Mouse (Mus musculus) limb, embryonic 14.5 days (tissue): Measurements from ENCODE around the gene Zfp760. TPM values are rescaled to one million over a fixed set of nuclear protein-coding genes. Genes with fewer than 3 reads are reported as not detected.
A peak's percentile ranks its signal among the peaks of the same experiment; 100 is the strongest.
"Not testable (repeated sequence)": the region's sequence is repeated elsewhere in the genome, so short reads cannot be mapped to it uniquely, and the experiment has no call there.

Experiments used
- ATAC-seq: fragments of 200-750 bp; cut with Nextera tagmentation; 2 replicates; pipeline ENCODE4 v1.8.0; 2017; ENCODE audit warnings: low read depth, moderate number of reproducible peaks, moderate TSS enrichment; ENCODE audit not compliant: low FRiP score
- DNase-seq: peaks from one replicate; pipeline ENCODE4 v3.0.0-alpha.2; 2015; ENCODE audit warnings: low spot score
- H3K27ac ChIP-seq: fragments of 300-500 bp; sonication (generic); replicated peaks from 2 replicates; pipeline ENCODE4 v1.5.1; 2014; ENCODE audit warnings: low read depth, mild to moderate bottlenecking, low read length, moderate library complexity, mixed read lengths
- H3K27me3 ChIP-seq: fragments of 300-500 bp; sonication (generic); 2 replicates; pipeline ENCODE4 v1.6.1; 2014; ENCODE audit warnings: low read length, mixed read lengths; ENCODE audit not compliant: control insufficient read depth, insufficient read depth
- H3K36me3 ChIP-seq: fragments of 300-500 bp; sonication (generic); 2 replicates; pipeline ENCODE4 v1.6.1; 2014; ENCODE audit warnings: mild to moderate bottlenecking, low read length, moderate library complexity, mixed read lengths; ENCODE audit not compliant: control insufficient read depth, insufficient read depth
- H3K4me1 ChIP-seq: fragments of 300-500 bp; sonication (generic); 2 replicates; pipeline ENCODE4 v1.6.1; 2014; ENCODE audit warnings: antibody characterized with exemption, low read length, mixed read lengths; ENCODE audit not compliant: control insufficient read depth, insufficient read depth
- H3K4me2 ChIP-seq: fragments of 300-500 bp; sonication (generic); replicated peaks from 2 replicates; pipeline ENCODE4 v1.6.1; 2014; ENCODE audit warnings: low read depth, mild to moderate bottlenecking, low read length, moderate library complexity; ENCODE audit not compliant: severe bottlenecking
- H3K4me3 ChIP-seq: fragments of 300-500 bp; sonication (generic); replicated peaks from 2 replicates; pipeline ENCODE4 v1.5.1; 2014; ENCODE audit warnings: low read length
- H3K9ac ChIP-seq: fragments of 300-500 bp; sonication (generic); 2 replicates; pipeline ENCODE4 v1.6.1; 2014; ENCODE audit warnings: mild to moderate bottlenecking, low read depth, low read length, moderate library complexity; ENCODE audit not compliant: severe bottlenecking
- H3K9me3 ChIP-seq: fragments of 300-500 bp; sonication (generic); 2 replicates; pipeline ENCODE4 v1.6.1; 2016; ENCODE audit warnings: low read length; ENCODE audit not compliant: control insufficient read depth
- POLR2A ChIP-seq: fragments of 200-500 bp; IDR thresholded peaks from 2 replicates; pipeline ENCODE4 v1.8.0; 2012; ENCODE audit warnings: inconsistent platforms, mild to moderate bottlenecking, moderate library complexity, borderline replicate concordance; ENCODE audit not compliant: insufficient read depth, insufficient read length; ENCODE audit errors: extremely low read depth
- WGBS: fragments of 180-500 bp; shearing (Covaris S2); extraction: QIAGEN DNeasy Blood & Tissue Kit; methylation state at CpG from one replicate; pipeline ENCODE4 v1.1.7; 2014; 5-methylcytosine and 5-hydroxymethylcytosine counted together
- polyA plus RNA-seq, 2 experiments: library from polyadenylated mRNA; depleted of rRNA in 1 of 2; stranded (reverse) in 1 of 2; unstranded in 1 of 2; fragments of >200 nt; fragmentation: Nextera tagmentation in 1 of 2; extraction: Ambion mirVana in 1 of 2; gene quantifications; 2 replicates each; pipeline versions ENCODE4 v1.2.1 to v1.2.3; 2012 to 2014

The Zfp760 gene
- polyA plus RNA-seq (2012; rRNA removed) = 10.0 and 14.7 TPM in 2 replicates
- polyA plus RNA-seq (2014; fragmentation: Nextera tagmentation; extraction: Ambion mirVana) = 14.6 and 15.3 TPM in 2 replicates

GRCm38 (mm10) chr17:21707343-21707996 is at the start of gene Zfp760:
Gene Zfp760, plus strand, starts transcription at chr17:21707741.
- Histone ChIP-seq H3K27me3 (no peaks in the 10 kb centered on the region), H3K9me3 (no peaks in the 10 kb centered on the region), H3K4me1 (peaks cover 2% of the 10 kb centered on the region; the same call in 1 of the 2 replicates), H3K4me2 (peak within 1 kb of the TSS; percentile 51), H3K36me3 (peaks cover 16% of the 10 kb centered on the region), H3K27ac (peak within 1 kb of the TSS; percentile 93), H3K9ac (peak within 1 kb of the TSS; percentile 75), H3K4me3 (peak within 1 kb of the TSS; percentile 51)
- peak; percentile 57; the same call in 1 of the 2 replicates for TF ChIP-seq POLR2A
- WGBS = 8% methylated on average over 26 of the region's 26 CpGs
- DNase-seq (peak; percentile 95), ATAC-seq (peak; percentile 98)

GRCm38 (mm10) chr17:21678826-21679225 is 28.7 kb upstream of the Zfp760 start:
- not testable (repeated sequence) for DNase-seq, ATAC-seq, H3K4me1 ChIP-seq, H3K27me3 ChIP-seq, H3K36me3 ChIP-seq, H3K9ac ChIP-seq, H3K4me3 ChIP-seq, H3K27ac ChIP-seq, H3K9me3 ChIP-seq, H3K4me2 ChIP-seq
- 20% methylated on average over 1 of the region's 1 CpGs for WGBS

GRCm38 (mm10) chr17:21679273-21680018 is 28.1 kb upstream of the Zfp760 start:
- no peaks in the 10 kb centered on the region for H3K36me3 ChIP-seq
- no peaks in the 10 kb centered on the region for H3K9me3 ChIP-seq
- no peaks in the 10 kb centered on the region for H3K27me3 ChIP-seq
- peak overlapping the region; percentile 81 for H3K27ac ChIP-seq
- no peak for TF ChIP-seq POLR2A
- peak overlapping the region; percentile 45 for H3K4me3 ChIP-seq
- H3K4me1 ChIP-seq = no peaks in the 10 kb centered on the region
- peak overlapping the region; percentile 40 for H3K9ac ChIP-seq
- peak overlapping the region; percentile 49 for H3K4me2 ChIP-seq
- WGBS = 5% methylated on average over 9 of the region's 9 CpGs
- ATAC-seq (peak; percentile 98), DNase-seq (peak; percentile 89)

GRCm38 (mm10) chr17:21680019-21680376 is 27.5 kb upstream of the Zfp760 start:
- ATAC-seq = peak; percentile 89
- H3K36me3 ChIP-seq, H3K4me1 ChIP-seq, H3K9me3 ChIP-seq, H3K27me3 ChIP-seq, DNase-seq: not testable (repeated sequence)
- Histone ChIP-seq H3K4me3 (peak overlapping the region; percentile 45), H3K9ac (peak overlapping the region; percentile 40), H3K4me2 (peak overlapping the region; percentile 49), H3K27ac (peak overlapping the region; percentile 81; the same call in 1 of the 2 replicates)
- under 1% methylated on average over 9 of the region's 10 CpGs for WGBS

GRCm38 (mm10) chr17:21691560-21691959 is 16.0 kb upstream of the Zfp760 start, which contains the start of gene Gm10226:
Gene Gm10226, plus strand, starts transcription at chr17:21691860.
- H3K4me2 ChIP-seq = no peak within 1 kb of the TSS
- H3K27me3 ChIP-seq = no peaks in the 10 kb centered on the region
- ATAC-seq (no peak), DNase-seq (no peak)
- H3K36me3 ChIP-seq = peaks cover 16% of the 10 kb centered on the region
- H3K4me3 ChIP-seq = no peak within 1 kb of the TSS
- H3K4me1 ChIP-seq = no peaks in the 10 kb centered on the region
- no peak within 1 kb of the TSS for H3K27ac ChIP-seq
- no peak within 1 kb of the TSS for H3K9ac ChIP-seq
- H3K9me3 ChIP-seq = no peaks in the 10 kb centered on the region
- TF ChIP-seq POLR2A = no peak
- WGBS = 93% methylated on average over 3 of the region's 3 CpGs
